Mouse (Mus musculus) layer of hippocampus, adult 9-11 months (tissue): Measurements from ENCODE around the gene Zkscan1.
A peak's percentile ranks its signal among the peaks of the same experiment; 100 is the strongest.

ENCODE experiments used
- DNase-seq: peaks from one replicate; pipeline ENCODE4 v3.0.0; 2022

Gene Zkscan1

DNA sequence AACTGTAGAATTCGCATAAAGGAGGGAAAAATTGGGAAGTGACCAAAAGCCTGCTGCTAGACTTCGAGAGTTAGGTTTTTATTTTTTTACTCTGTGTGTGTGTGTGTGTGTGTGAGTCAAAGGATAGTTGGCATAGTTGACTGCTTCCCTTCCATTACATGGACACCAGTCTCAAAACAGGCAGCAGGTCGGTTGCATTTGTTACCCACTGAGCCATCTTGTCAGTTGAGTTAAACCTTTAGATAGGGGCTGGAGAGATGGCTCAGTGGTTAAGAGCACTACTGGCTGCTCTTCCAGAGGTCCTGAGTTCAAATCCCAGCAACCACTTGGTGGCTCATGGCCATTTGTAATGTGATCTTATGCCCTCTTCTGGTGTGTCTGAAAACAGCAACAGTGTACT, 33.2 kb downstream of the Zkscan1 start:
- no peak for DNase-seq

- DNase-seq = no peak
Measured at GRCm38 (mm10) chr5:138132425-138133064, 47.7 kb downstream of the Zkscan1 start.

DNA sequence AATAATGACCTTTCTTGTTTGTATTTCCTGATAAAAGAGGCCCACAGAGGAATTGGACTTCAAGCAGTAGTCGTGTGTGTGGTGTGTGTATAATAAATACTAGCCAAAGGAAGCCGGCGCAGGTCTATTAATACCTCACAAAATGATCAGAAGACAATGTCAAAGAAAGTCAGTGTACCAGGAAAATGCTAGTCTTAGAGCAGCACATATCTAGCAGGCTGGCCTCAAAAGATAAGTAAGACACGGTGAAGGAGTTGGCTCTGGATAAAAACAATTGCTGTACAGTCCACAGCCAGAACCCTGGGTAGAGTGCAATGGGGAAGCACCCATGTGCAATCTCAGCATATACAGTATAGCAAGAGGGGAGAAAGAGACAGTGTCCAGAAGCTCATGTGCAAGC, 52.4 kb downstream of the Zkscan1 start:
- DNase-seq = no peak

- no peak for DNase-seq
Measured at GRCm38 (mm10) chr5:138137935-138138549, 53.2 kb downstream of the Zkscan1 start.

DNA sequence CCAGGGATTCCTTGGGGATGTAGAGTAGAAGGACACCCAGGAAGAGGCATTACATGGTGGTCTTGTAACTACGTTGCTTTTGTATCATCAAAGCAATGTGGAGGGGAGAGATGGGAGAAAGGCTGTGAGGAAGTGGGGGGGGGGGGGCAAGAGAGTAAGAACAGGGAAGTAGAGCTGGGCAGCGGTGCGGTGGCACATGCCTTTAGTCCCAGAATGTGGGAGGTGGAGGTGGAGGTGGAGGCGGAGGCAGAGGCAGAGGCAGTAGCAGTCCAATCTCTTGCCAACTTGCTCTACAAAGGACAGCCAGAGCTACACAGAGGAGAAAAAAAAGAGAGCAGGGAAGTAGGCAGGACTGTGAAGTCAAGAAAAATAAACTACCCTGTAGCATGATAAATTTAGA, 53.7 kb downstream of the Zkscan1 start:
- DNase-seq = no peak

DNA sequence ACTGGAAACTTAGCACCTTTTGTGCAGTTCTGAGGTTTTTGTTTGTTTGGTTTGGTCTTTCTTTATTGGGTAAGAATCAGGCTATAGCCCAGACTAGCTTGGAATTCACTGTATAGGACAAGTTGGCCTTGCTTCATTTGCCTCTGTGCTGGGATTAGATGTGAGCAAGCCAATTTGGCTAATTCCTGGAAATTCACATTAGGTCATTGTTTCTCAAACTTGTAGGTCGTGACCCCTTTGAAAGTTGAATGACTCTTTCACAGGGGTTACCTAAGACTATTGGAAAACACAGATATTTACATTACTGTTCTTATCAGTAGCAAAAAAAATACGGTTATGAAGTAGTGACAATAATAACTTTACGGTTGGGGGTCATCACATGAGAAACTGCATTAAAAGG, 69.5 kb downstream of the Zkscan1 start:
- no peak for DNase-seq

- DNase-seq = peak; percentile 96
Measured at GRCm38 (mm10) chr5:138155443-138155976, 70.6 kb downstream of the Zkscan1 start, which contains the start of gene Zfp113. Gene Zfp113 (minus strand): TSS chr5:138155744.
